Mouse (Mus musculus) frontal cortex, postnatal 14 days (tissue): Measurements from ENCODE around the gene Dll1.

Source experiments
- DNase-seq, 2 experiments: peaks; one replicate each; pipeline ENCODE4 v3.0.0; 2022; ENCODE audit warnings: low spot score in 2 of 2

Dll1 gene

DNA sequence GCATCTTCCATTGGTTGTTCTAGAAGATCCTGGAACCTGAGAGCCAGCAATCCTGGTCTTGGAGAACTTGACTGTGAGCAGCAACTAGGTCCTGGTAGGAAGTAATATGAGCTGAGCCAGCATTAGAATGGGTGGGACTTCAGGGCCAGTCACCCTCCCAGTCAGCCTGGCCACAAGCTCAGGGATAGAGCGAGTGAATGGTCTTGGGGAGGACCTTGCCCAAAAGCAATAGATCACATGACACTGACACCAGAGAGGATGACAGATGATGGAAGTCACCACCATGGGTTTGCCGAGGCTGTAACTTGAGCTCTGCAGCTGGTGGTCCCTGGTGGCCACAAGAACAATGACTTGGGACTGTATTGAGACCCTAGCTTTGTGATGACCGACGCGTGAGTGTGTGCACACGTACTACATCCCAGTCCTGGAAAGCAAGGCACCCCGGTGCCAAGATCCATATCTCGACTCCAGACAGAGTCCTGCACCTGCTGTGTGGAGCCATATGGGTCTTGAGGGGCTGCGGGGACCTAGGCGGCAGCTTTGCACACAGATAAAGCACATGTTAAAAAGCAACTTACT is 46.8 kb downstream of the Dll1 start:
- DNase-seq: no peak

DNA sequence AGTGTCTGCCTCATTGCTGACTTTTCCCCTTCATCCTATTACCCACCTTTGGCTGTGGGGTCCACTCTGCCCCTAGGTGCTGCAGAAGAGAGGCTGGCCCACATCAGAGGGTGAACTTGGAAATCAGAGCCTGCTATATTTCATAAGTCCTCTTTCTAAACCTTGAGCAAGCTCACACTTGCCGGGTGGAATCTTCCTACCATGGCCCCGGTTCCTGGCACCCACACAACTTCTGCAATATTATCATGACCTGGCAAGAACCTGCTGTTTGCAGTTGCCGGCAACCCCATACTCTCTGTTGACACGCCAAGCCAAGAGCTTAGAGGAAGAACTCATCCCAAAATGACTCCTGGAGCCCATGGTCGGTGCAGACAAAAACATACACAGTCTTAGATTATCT is 49.6 kb downstream of the Dll1 start:
- no peak for DNase-seq

DNA sequence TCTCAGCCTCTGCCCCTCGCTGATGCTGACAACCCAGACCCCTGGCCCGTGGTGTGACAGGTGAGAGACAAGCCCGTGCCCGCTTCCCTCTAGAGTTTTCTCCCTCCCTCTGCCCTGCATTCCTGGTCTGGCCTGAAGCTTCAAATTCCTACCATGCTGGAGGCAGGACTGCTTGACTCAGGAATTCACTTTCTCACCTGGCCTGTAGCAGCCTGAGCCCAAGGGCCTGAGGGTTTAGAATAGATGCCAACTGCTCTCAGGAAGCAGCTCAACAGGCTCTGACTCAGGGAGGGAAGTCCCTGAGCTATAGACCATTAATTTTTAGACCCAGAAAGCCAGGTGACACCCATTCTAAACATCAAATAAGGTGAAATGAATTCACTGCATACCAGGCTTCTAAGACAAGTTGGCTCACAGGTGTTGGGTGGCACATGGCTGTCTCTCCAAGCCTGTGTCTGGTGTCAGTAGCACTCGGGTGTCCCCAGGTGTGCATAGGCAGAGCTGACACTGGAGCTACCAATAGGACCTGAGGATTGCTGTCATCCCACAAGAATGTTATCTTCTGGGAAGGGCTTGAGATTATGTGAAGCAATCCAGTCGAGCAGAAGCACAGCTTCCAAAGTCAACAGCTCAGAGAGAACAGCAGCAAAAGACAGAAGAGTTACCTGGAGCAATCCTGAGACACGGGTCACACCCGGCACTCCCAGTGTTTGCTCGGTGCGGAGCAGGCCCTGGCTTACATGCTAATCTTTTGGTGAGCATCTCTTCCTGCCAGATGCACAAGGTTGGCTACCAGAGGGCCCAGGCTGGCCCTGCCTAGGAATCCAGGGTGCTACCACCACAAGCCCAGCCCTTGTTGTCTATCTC is 50.5 kb downstream of the Dll1 start:
- DNase-seq: no peak

DNA sequence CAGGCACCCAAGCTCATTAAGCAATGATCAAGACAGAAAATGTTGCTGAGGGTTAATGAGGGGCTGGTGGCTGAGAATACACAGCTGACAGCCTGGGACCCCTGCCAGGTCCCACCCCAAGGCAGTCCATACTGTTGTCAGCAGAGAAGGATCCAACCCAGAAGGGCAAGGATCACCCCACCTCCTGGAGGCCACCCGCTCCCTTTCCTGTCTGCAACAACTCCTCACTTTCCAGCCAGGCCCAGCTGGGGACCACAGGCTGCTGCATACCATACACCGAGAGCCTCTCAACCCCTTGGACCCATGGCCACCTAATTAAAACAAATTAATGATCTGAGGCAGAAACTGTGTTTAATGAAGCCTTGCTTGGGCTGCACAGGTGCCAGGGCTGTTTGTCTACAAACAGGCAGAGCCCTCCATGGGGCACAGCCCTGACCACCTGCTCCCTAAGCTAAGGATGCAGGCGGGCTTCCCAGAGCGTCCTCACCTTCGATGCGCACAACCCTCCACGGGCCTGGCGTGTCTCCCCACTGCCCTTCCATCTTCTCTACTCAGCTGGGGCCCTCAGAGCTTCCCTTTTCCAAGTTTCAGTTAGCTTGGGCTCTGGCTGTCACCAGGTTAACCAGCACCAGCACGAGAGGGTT is 53.4 kb downstream of the Dll1 start:
- no peak for DNase-seq
